Mouse (Mus musculus): ENCODE measurements around the gene Efna5. TPM values are rescaled to one million over a fixed set of nuclear protein-coding genes. Genes with fewer than 3 reads are reported as not detected.

The Efna5 gene
- polyA plus RNA-seq, 1 experiment from 2014 or later, result 46.0 TPM

- ATAC-seq (ENCODE audit: low FRiP score), result no peak
- WGBS, result 34% methylated on average over 7 of the region's 7 CpGs
Measured at GRCm38 (mm10) chr17:62851268-62851667, 29.8 kb downstream of the Efna5 start.

GRCm38 (mm10) chr17:62850603-62851002 lies 30.5 kb downstream of the Efna5 start:
- H3K36me3 ChIP-seq, result no peaks in the 10 kb centered on the region
- no peak overlapping the region for H3K27ac ChIP-seq (replicated peaks)
- ATAC-seq (ENCODE audit: low FRiP score), result no peak
- H3K27me3 ChIP-seq (replicated peaks), result no peaks in the 10 kb centered on the region
- H3K4me2 ChIP-seq, result no peak overlapping the region
- 26% methylated on average over 3 of the region's 3 CpGs for WGBS
- H3K4me3 ChIP-seq (replicated peaks), result no peak overlapping the region
- no peak overlapping the region for H3K9ac ChIP-seq (replicated peaks)
- no peaks in the 10 kb centered on the region for H3K9me3 ChIP-seq (replicated peaks)
- peaks cover 28% of the 10 kb centered on the region for H3K4me1 ChIP-seq

More at GRCm38 (mm10) chr17:62851268-62851667, 29.8 kb downstream of the Efna5 start:
- H3K27ac ChIP-seq (replicated peaks), result no peak overlapping the region
- no peak overlapping the region for H3K4me2 ChIP-seq
- peaks cover 27% of the 10 kb centered on the region for H3K4me1 ChIP-seq
- no peaks in the 10 kb centered on the region for H3K27me3 ChIP-seq (replicated peaks)
- no peak overlapping the region for H3K4me3 ChIP-seq (replicated peaks)
- H3K9me3 ChIP-seq (replicated peaks), result no peaks in the 10 kb centered on the region
- no peaks in the 10 kb centered on the region for H3K36me3 ChIP-seq
- H3K9ac ChIP-seq (replicated peaks), result no peak overlapping the region

- Histone ChIP-seq H3K9ac (replicated peaks) (no peak overlapping the region), H3K9me3 (replicated peaks) (no peaks in the 10 kb centered on the region), H3K27me3 (replicated peaks) (no peaks in the 10 kb centered on the region), H3K4me2 (no peak overlapping the region), H3K36me3 (no peaks in the 10 kb centered on the region), H3K4me3 (replicated peaks) (no peak overlapping the region), H3K27ac (replicated peaks) (no peak overlapping the region), H3K4me1 (peaks cover 30% of the 10 kb centered on the region)
- 95% methylated on average over 6 of the region's 6 CpGs for WGBS
- ATAC-seq (ENCODE audit: low FRiP score), result no peak
Measured at GRCm38 (mm10) chr17:62849676-62850075, 31.4 kb downstream of the Efna5 start.

- H3K4me2 ChIP-seq, result no peak overlapping the region
- no peak overlapping the region for H3K27ac ChIP-seq (replicated peaks)
- peaks cover 8% of the 10 kb centered on the region for H3K4me1 ChIP-seq
- no peaks in the 10 kb centered on the region for H3K9me3 ChIP-seq (replicated peaks)
- ATAC-seq (ENCODE audit: low FRiP score), result no peak
- no peaks in the 10 kb centered on the region for H3K36me3 ChIP-seq
- H3K27me3 ChIP-seq (replicated peaks), result no peaks in the 10 kb centered on the region
- no peak overlapping the region for H3K4me3 ChIP-seq (replicated peaks)
- H3K9ac ChIP-seq (replicated peaks), result no peak overlapping the region
- 66% methylated on average over 5 of the region's 5 CpGs for WGBS
Measured at GRCm38 (mm10) chr17:62845656-62846055, 35.5 kb downstream of the Efna5 start.

- Histone ChIP-seq H3K27me3 (replicated peaks) (no peaks in the 10 kb centered on the region), H3K9ac (replicated peaks) (no peak overlapping the region), H3K4me3 (replicated peaks) (no peak overlapping the region), H3K4me2 (no peak overlapping the region), H3K9me3 (replicated peaks) (no peaks in the 10 kb centered on the region), H3K36me3 (no peaks in the 10 kb centered on the region), H3K4me1 (peaks cover 3% of the 10 kb centered on the region; the same call in 1 of the 2 replicates), H3K27ac (replicated peaks) (no peak overlapping the region)
- no peak for ATAC-seq (ENCODE audit: low FRiP score)
- 36% methylated on average over 5 of the region's 5 CpGs for WGBS
Measured at GRCm38 (mm10) chr17:62844329-62844728, 36.8 kb downstream of the Efna5 start.

- Histone ChIP-seq H3K4me2 (no peak overlapping the region), H3K4me3 (replicated peaks) (no peak overlapping the region), H3K27ac (replicated peaks) (no peak overlapping the region), H3K27me3 (replicated peaks) (no peaks in the 10 kb centered on the region), H3K9ac (replicated peaks) (no peak overlapping the region), H3K9me3 (replicated peaks) (no peaks in the 10 kb centered on the region), H3K36me3 (no peaks in the 10 kb centered on the region), H3K4me1 (0 out of 2 replicates have a peak, but pooled peaks cover 3% of the 10 kb centered on the region)
- no peak for ATAC-seq (ENCODE audit: low FRiP score)
- WGBS, result 28% methylated on average over 7 of the region's 7 CpGs
Measured at GRCm38 (mm10) chr17:62837336-62837735, 43.8 kb downstream of the Efna5 start.

- WGBS, result 43% methylated on average over 6 of the region's 6 CpGs
- Histone ChIP-seq H3K9ac (replicated peaks) (no peak overlapping the region), H3K4me2 (no peak overlapping the region), H3K4me1 (0 out of 2 replicates have a peak, but pooled peaks cover 3% of the 10 kb centered on the region), H3K27me3 (replicated peaks) (no peaks in the 10 kb centered on the region), H3K9me3 (replicated peaks) (no peaks in the 10 kb centered on the region), H3K4me3 (replicated peaks) (no peak overlapping the region), H3K36me3 (no peaks in the 10 kb centered on the region), H3K27ac (replicated peaks) (no peak overlapping the region)
- no peak for ATAC-seq (ENCODE audit: low FRiP score)
Measured at GRCm38 (mm10) chr17:62836598-62837106, 44.5 kb downstream of the Efna5 start.

- no peak overlapping the region for H3K27ac ChIP-seq (replicated peaks)
- 82% methylated on average over 16 of the region's 16 CpGs for WGBS
- 0 out of 2 replicates have a peak, but pooled peaks cover 7% of the 10 kb centered on the region for H3K4me1 ChIP-seq
- no peaks in the 10 kb centered on the region for H3K27me3 ChIP-seq (replicated peaks)
- no peak for ATAC-seq (ENCODE audit: low FRiP score)
- no peaks in the 10 kb centered on the region for H3K36me3 ChIP-seq
- no peaks in the 10 kb centered on the region for H3K9me3 ChIP-seq (replicated peaks)
- H3K4me3 ChIP-seq (replicated peaks), result no peak overlapping the region
- H3K9ac ChIP-seq (replicated peaks), result no peak overlapping the region
- no peak overlapping the region for H3K4me2 ChIP-seq
Measured at GRCm38 (mm10) chr17:62832550-62833127, 48.5 kb downstream of the Efna5 start.

GRCm38 (mm10) chr17:62827549-62827948 lies 53.6 kb downstream of the Efna5 start:
- H3K9me3 ChIP-seq (replicated peaks), result no peaks in the 10 kb centered on the region
- H3K4me3 ChIP-seq (replicated peaks), result no peak overlapping the region
- no peak overlapping the region for H3K27ac ChIP-seq (replicated peaks)
- no peak overlapping the region for H3K9ac ChIP-seq (replicated peaks)
- H3K36me3 ChIP-seq, result no peaks in the 10 kb centered on the region
- WGBS, result 85% methylated on average over 6 of the region's 6 CpGs
- H3K4me2 ChIP-seq, result no peak overlapping the region
- no peaks in the 10 kb centered on the region for H3K27me3 ChIP-seq (replicated peaks)
- 0 out of 2 replicates have a peak, but pooled peaks cover 6% of the 10 kb centered on the region for H3K4me1 ChIP-seq
- ATAC-seq (ENCODE audit: low FRiP score), result no peak

- H3K36me3 ChIP-seq, result no peaks in the 10 kb centered on the region
- 82% methylated on average over 11 of the region's 11 CpGs for WGBS
- H3K27ac ChIP-seq (replicated peaks), result no peak overlapping the region
- ATAC-seq (ENCODE audit: low FRiP score), result no peak
- H3K9ac ChIP-seq (replicated peaks), result no peak overlapping the region
- no peaks in the 10 kb centered on the region for H3K27me3 ChIP-seq (replicated peaks)
- peaks cover 30% of the 10 kb centered on the region for H3K4me1 ChIP-seq
- H3K4me3 ChIP-seq (replicated peaks), result no peak overlapping the region
- no peak overlapping the region for H3K4me2 ChIP-seq
- H3K9me3 ChIP-seq (replicated peaks), result no peaks in the 10 kb centered on the region
Measured at GRCm38 (mm10) chr17:62821219-62821618, 59.9 kb downstream of the Efna5 start.

- H3K27ac ChIP-seq (replicated peaks), result no peak overlapping the region
- peaks cover 31% of the 10 kb centered on the region for H3K4me1 ChIP-seq
- H3K4me2 ChIP-seq, result no peak overlapping the region
- no peaks in the 10 kb centered on the region for H3K27me3 ChIP-seq (replicated peaks)
- ATAC-seq (ENCODE audit: low FRiP score), result no peak
- no peak overlapping the region for H3K9ac ChIP-seq (replicated peaks)
- H3K36me3 ChIP-seq, result no peaks in the 10 kb centered on the region
- H3K9me3 ChIP-seq (replicated peaks), result no peaks in the 10 kb centered on the region
- WGBS, result 85% methylated on average over 5 of the region's 5 CpGs
- no peak overlapping the region for H3K4me3 ChIP-seq (replicated peaks)
Measured at GRCm38 (mm10) chr17:62819931-62820330, 61.2 kb downstream of the Efna5 start.

GRCm38 (mm10) chr17:62818821-62819220 lies 62.3 kb downstream of the Efna5 start:
- 9% methylated on average over 8 of the region's 8 CpGs for WGBS
- Histone ChIP-seq H3K36me3 (no peaks in the 10 kb centered on the region), H3K4me1 (peaks cover 29% of the 10 kb centered on the region), H3K27me3 (replicated peaks) (no peaks in the 10 kb centered on the region), H3K27ac (replicated peaks) (no peak overlapping the region), H3K4me3 (replicated peaks) (no peak overlapping the region), H3K4me2 (peak overlapping the region; percentile 29), H3K9ac (replicated peaks) (no peak overlapping the region), H3K9me3 (replicated peaks) (no peaks in the 10 kb centered on the region)
- no peak for ATAC-seq (ENCODE audit: low FRiP score)

All from neural tube, embryonic 15.5 days (tissue).